20 mouse cellular contexts compared by ENCODE assay signal in genomic region chr19:32831286-32831685, GRCm38 (mm10).
DNase-seq lines count a peak whose midpoint lies in the region; ATAC-seq and TF ChIP-seq lines count a peak whose summit lies in the region.
"Had no signal": no experiment of that assay in that cellular context is flagged by ENCODE, and none has a peak within 500 bp of the region (broad histone marks: within the 10 kb centered on the region; RNA-seq: fewer than 3 reads in every experiment).

No protein-coding gene starts in this region.

- peak; percentile 8 for DNase-seq in cerebellum, adult 9-11 months
- no peak for DNase-seq in cerebellum, postnatal 36 days
- DNase-seq in ovary, adult 18-20 months (ENCODE audit: low spot score) = peak; percentile 4
- no peak for DNase-seq in ovary, postnatal 36 days (ENCODE audit: low spot score)
- DNase-seq in brain, embryonic 14.5 days (ENCODE audit: low read depth) = peak; percentile 6
- DNase-seq: adrenal gland, adult 8-10 months; adrenal gland, postnatal 36 days; B cell, adult 2 months; cerebellum, adult 11-12 months; cerebellum, postnatal 25 days; gastrocnemius, postnatal 10 days; heart, adult 18-20 months; heart, postnatal 10 days; heart, postnatal 4 days had no signal

- TF ChIP-seq CTCF in brain, embryonic 14.5 days (IDR thresholded peaks at IDR 0.05; ENCODE audit: borderline replicate concordance, extremely low read depth, insufficient read depth, insufficient read length) = no peak

- ATAC-seq in megakaryocyte progenitor cell, adult 5-6 weeks (replicated peaks; ENCODE audit: poor library complexity) = no peak
- no peak for ATAC-seq in megakaryocyte-erythroid progenitor cell, adult 5-6 weeks (replicated peaks; ENCODE audit: low FRiP score, low TSS enrichment, poor library complexity, severe bottlenecking)
- ATAC-seq: CD4-positive, CD25-positive, alpha-beta regulatory T cell, adult 4 months; hindbrain, embryonic 16.5 days; inflammation-experienced regulatory T-cells, adult 6 months; intestine, postnatal 0 days had no signal

- no peak for TF ChIP-seq POLR2A in brain, embryonic 14.5 days (IDR thresholded peaks at IDR 0.05; ENCODE audit: borderline replicate concordance, extremely low read depth, insufficient read depth, insufficient read length, poor library complexity, severe bottlenecking)

Comparison
In these comparisons a context has a peak if more than half of its experiments do, and no peak if none do; other contexts are left out.
1. DNase-seq: peak in cerebellum, adult 9-11 months (single experiment), ovary, adult 18-20 months (single experiment) and brain, embryonic 14.5 days (single experiment); none in cerebellum, postnatal 36 days (0 of 2) and ovary, postnatal 36 days (single experiment).